Mouse (Mus musculus) adrenal gland, postnatal 4 days (tissue): ENCODE results near the gene Frmd7. TPM values are rescaled to one million over a fixed set of nuclear protein-coding genes. Genes with fewer than 3 reads are reported as not detected.

ENCODE experiments used
- DNase-seq, 2 experiments: peaks; one replicate each; pipeline ENCODE4 v3.0.0; 2021 to 2022; ENCODE audit warnings: low spot score in 2 of 2, mixed read lengths in 2 of 2
- long read RNA-seq, 2 experiments: library from polyadenylated mRNA; stranded (forward); transcript quantifications; one replicate each; pipeline ENCODE4 v2.0.0; 2021
- total RNA-seq, 2 experiments: library from RNA; stranded (reverse); gene quantifications; 2 replicates each; pipeline ENCODE4 v1.2.3; 2021

The Frmd7 gene
- under 1 TPM; 0.20 to 0.25 TPM for total RNA-seq
- long read RNA-seq, experiment 1 = 0 reads
- long read RNA-seq, experiment 2 = 0 reads

- DNase-seq = no peak
These were observed at the start of gene Frmd7 for GRCm38 (mm10) chrX:50942610-50943009. TSS of gene Frmd7 (minus strand) at chrX:50942710.

GRCm38 (mm10) chrX:50991324-50991723 is 48.8 kb upstream of the Frmd7 start:
- no peak for DNase-seq

- DNase-seq = no peak
These were observed 47.4 kb upstream of the Frmd7 start for GRCm38 (mm10) chrX:50989940-50990339.

- no peak for DNase-seq
These were observed 46.1 kb upstream of the Frmd7 start for GRCm38 (mm10) chrX:50988581-50988980.

GRCm38 (mm10) chrX:50978428-50978827 is 35.9 kb upstream of the Frmd7 start:
- DNase-seq = no peak

- no peak for DNase-seq
These were observed 29.6 kb upstream of the Frmd7 start for GRCm38 (mm10) chrX:50972145-50972544.

- no peak for DNase-seq
These were observed 27.4 kb upstream of the Frmd7 start for GRCm38 (mm10) chrX:50969907-50970306.

- no peak for DNase-seq
These were observed 25.8 kb upstream of the Frmd7 start for GRCm38 (mm10) chrX:50968157-50968932.

GRCm38 (mm10) chrX:50965157-50965556 is 22.6 kb upstream of the Frmd7 start:
- DNase-seq = no peak

GRCm38 (mm10) chrX:50962955-50963354 is 20.4 kb upstream of the Frmd7 start:
- DNase-seq = no peak

GRCm38 (mm10) chrX:50948633-50949032 is 6.1 kb upstream of the Frmd7 start:
- no peak for DNase-seq

- no peak for DNase-seq
These were observed 5.6 kb upstream of the Frmd7 start for GRCm38 (mm10) chrX:50948116-50948515.

- DNase-seq = no peak
These were observed 5.4 kb downstream of the Frmd7 start for GRCm38 (mm10) chrX:50937117-50937516.

GRCm38 (mm10) chrX:50930309-50930708 is 12.2 kb downstream of the Frmd7 start:
- no peak for DNase-seq

GRCm38 (mm10) chrX:50926893-50927545 is 15.5 kb downstream of the Frmd7 start:
- DNase-seq = no peak

GRCm38 (mm10) chrX:50924629-50925364 is 17.7 kb downstream of the Frmd7 start:
- no peak for DNase-seq

- DNase-seq = no peak
These were observed 23.8 kb downstream of the Frmd7 start for GRCm38 (mm10) chrX:50918754-50919153.

- DNase-seq = no peak
These were observed 25.1 kb downstream of the Frmd7 start for GRCm38 (mm10) chrX:50917389-50917788.

GRCm38 (mm10) chrX:50909915-50910314 is 32.6 kb downstream of the Frmd7 start:
- DNase-seq = no peak

GRCm38 (mm10) chrX:50903497-50903896 is 39.0 kb downstream of the Frmd7 start:
- no peak for DNase-seq

- DNase-seq = no peak
These were observed 54.5 kb downstream of the Frmd7 start for GRCm38 (mm10) chrX:50887999-50888398.
